ENCODE assay signal across 28 mouse cellular contexts in genomic region chr9:49781016-49781772, GRCm38 (mm10). TPM values are rescaled to one million over a fixed set of nuclear protein-coding genes. Genes with fewer than 3 reads are reported as not detected.
DNase-seq lines count a peak whose midpoint lies in the region; ATAC-seq lines count a peak whose summit lies in the region.
"Had no signal": no experiment of that assay in that cellular context is flagged by ENCODE, and none has a peak within 500 bp of the region (broad histone marks: within the 10 kb centered on the region; RNA-seq: fewer than 3 reads in every experiment).

No protein-coding gene starts in this region.

- H3K27ac ChIP-seq in heart, embryonic 15.5 days, result peak overlapping the region; percentile 75
- H3K27ac ChIP-seq in kidney, embryonic 15.5 days, result 0 out of 2 replicates have a peak overlapping the region, but pooled peaks have one; percentile 13
- H3K27ac ChIP-seq: gastrocnemius, adult 2 months; hindbrain, embryonic 15.5 days; intestine, embryonic 15.5 days; limb, embryonic 13.5 days; lung, embryonic 15.5 days; midbrain, embryonic 10.5 days; neural tube, embryonic 15.5 days had no signal

- DNase-seq in frontal cortex, postnatal 36 days (ENCODE audit: low spot score in 2 of 2), result no peak
- no peak for DNase-seq in heart, adult 9 months (ENCODE audit: low spot score in 2 of 2)
- DNase-seq in kidney, adult 9 months, result no peak
- DNase-seq in heart, postnatal 4 days, result peak; percentile 23
- DNase-seq: adrenal gland, adult 8-10 months; cerebellum, adult 2 months; cerebellum, postnatal 25 days; gastrocnemius, adult 2 months; gastrocnemius, postnatal 36 days; kidney, adult 2 months; kidney, postnatal 14 days; right cerebral cortex, adult 18-20 months; spleen, adult 18-20 months; thymus, postnatal 14 days had no signal

- peaks cover 7% of the 10 kb centered on the region; the same call in 1 of the 2 replicates for H3K4me1 ChIP-seq in heart, embryonic 15.5 days (replicated peaks)
- H3K4me1 ChIP-seq in kidney, embryonic 15.5 days, result 0 out of 2 replicates have a peak, but pooled peaks cover 5% of the 10 kb centered on the region
- H3K4me1 ChIP-seq: intestine, embryonic 15.5 days; limb, embryonic 13.5 days; lung, embryonic 15.5 days had no signal

- H3K4me3 ChIP-seq in heart, embryonic 15.5 days, result no peak overlapping the region
- no peak overlapping the region for H3K4me3 ChIP-seq in kidney, embryonic 15.5 days (replicated peaks)
- H3K4me3 ChIP-seq: gastrocnemius, adult 2 months; hindbrain, embryonic 15.5 days; intestine, embryonic 15.5 days; limb, embryonic 13.5 days; lung, embryonic 15.5 days; midbrain, embryonic 10.5 days; neural tube, embryonic 15.5 days had no signal

- H3K9ac ChIP-seq in heart, embryonic 15.5 days, result no peak overlapping the region
- H3K9ac ChIP-seq in kidney, embryonic 15.5 days, result no peak overlapping the region
- H3K9ac ChIP-seq: hindbrain, embryonic 15.5 days; intestine, embryonic 15.5 days; limb, embryonic 13.5 days; lung, embryonic 15.5 days; neural tube, embryonic 15.5 days had no signal

- H3K36me3 ChIP-seq in heart, embryonic 15.5 days, result no peaks in the 10 kb centered on the region
- 0 out of 2 replicates have a peak, but pooled peaks cover 3% of the 10 kb centered on the region for H3K36me3 ChIP-seq in kidney, embryonic 15.5 days
- H3K36me3 ChIP-seq: hindbrain, embryonic 15.5 days; intestine, embryonic 15.5 days; limb, embryonic 13.5 days; lung, embryonic 15.5 days; midbrain, embryonic 10.5 days; neural tube, embryonic 15.5 days had no signal

- no peaks in the 10 kb centered on the region for H3K9me3 ChIP-seq in heart, embryonic 15.5 days (replicated peaks)
- no peaks in the 10 kb centered on the region for H3K9me3 ChIP-seq in kidney, embryonic 15.5 days (replicated peaks)
- H3K9me3 ChIP-seq: hindbrain, embryonic 15.5 days; intestine, embryonic 15.5 days; limb, embryonic 13.5 days; lung, embryonic 15.5 days; midbrain, embryonic 10.5 days; neural tube, embryonic 15.5 days had no signal

- 0 out of 2 replicates have a peak overlapping the region, but pooled peaks have one; percentile 8 for H3K4me2 ChIP-seq in heart, embryonic 15.5 days
- H3K4me2 ChIP-seq in kidney, embryonic 15.5 days, result no peak overlapping the region
- H3K4me2 ChIP-seq: hindbrain, embryonic 15.5 days; intestine, embryonic 15.5 days; limb, embryonic 13.5 days; liver, embryonic 11.5 days; lung, embryonic 15.5 days; neural tube, embryonic 15.5 days had no signal

- peak; percentile 27; the same call in 1 of the 2 replicates for ATAC-seq in frontal cortex, adult (ENCODE audit: low TSS enrichment)
- no peak for ATAC-seq in heart, embryonic 15.5 days (replicated peaks; ENCODE audit: insufficient number of reproducible peaks, insufficient read depth, low FRiP score, low read depth)
- no peak for ATAC-seq in kidney, embryonic 15.5 days (replicated peaks; ENCODE audit: low FRiP score)
- ATAC-seq in erythroid progenitor cell, adult 5-6 weeks (replicated peaks; ENCODE audit: low FRiP score, poor library complexity, severe bottlenecking), result no peak
- ATAC-seq: forebrain, embryonic 14.5 days; intestine, embryonic 15.5 days; midbrain, embryonic 16.5 days had no signal

- no peaks in the 10 kb centered on the region for H3K27me3 ChIP-seq in heart, embryonic 15.5 days
- H3K27me3 ChIP-seq in kidney, embryonic 15.5 days, result no peaks in the 10 kb centered on the region
- H3K27me3 ChIP-seq: CH12.LX; hindbrain, embryonic 15.5 days; intestine, embryonic 15.5 days; limb, embryonic 13.5 days; lung, embryonic 15.5 days; neural tube, embryonic 15.5 days had no signal

- WGBS in heart, embryonic 15.5 days, result 50% methylated on average over 9 of the region's 9 CpGs
- WGBS in kidney, embryonic 15.5 days, result 78% methylated on average over 9 of the region's 9 CpGs

RNA-seq across cellular contexts. Expression of gene Ncam1, which starts 17.5 kb away (rescaled TPM):
- 122 and 124 TPM in 2 replicates for polyA plus RNA-seq in heart, embryonic 15.5 days (2015; fragmentation: Nextera tagmentation; extraction: Ambion mirVana)
- 163 and 166 TPM in 2 replicates for polyA plus RNA-seq in kidney, embryonic 15.5 days (2015; fragmentation: Nextera tagmentation; extraction: Ambion mirVana)
- total RNA-seq in heart, postnatal 4 days (2021), result 10 to 100 TPM; 88.4 to 90.0 TPM
- 7.6 and 8.0 TPM in 2 replicates for total RNA-seq in erythroid progenitor cell, adult 5-6 weeks (2015; ENCODE audit: low replicate concordance)
- total RNA-seq in erythroid progenitor cell, adult 5-6 weeks (2017; ENCODE audit: low replicate concordance), result 1.9 and 2.4 TPM in 2 replicates

Comparison
In these comparisons a context has a peak if more than half of its experiments do, and no peak if none do; other contexts are left out.
1. RNA of gene Ncam1, which starts 17.5 kb away (total RNA-seq): 88.4 to 90.0 TPM in heart, postnatal 4 days; 1.9 to 8.0 TPM in erythroid progenitor cell, adult 5-6 weeks; every median in the first group is over 4 times any median in the second.